Mouse (Mus musculus) small intestine, adult 2 months (tissue): ENCODE results near the gene Nyx. TPM values are rescaled to one million over a fixed set of nuclear protein-coding genes. Genes with fewer than 3 reads are reported as not detected.
A peak's percentile ranks its signal among the peaks of the same experiment; 100 is the strongest.

Source experiments
- H3K27ac ChIP-seq: fragments of 200-500 bp; 2 replicates; pipeline ENCODE4 v1.5.1; 2012; ENCODE audit warnings: low read depth, low read length, control low read depth, inconsistent platforms; ENCODE audit not compliant: insufficient read depth
- H3K27me3 ChIP-seq: fragments of 200-500 bp; 2 replicates; pipeline ENCODE4 v1.6.1; 2012; ENCODE audit warnings: mild to moderate bottlenecking, moderate library complexity, low read length, inconsistent platforms; ENCODE audit not compliant: control insufficient read depth, insufficient read depth
- H3K36me3 ChIP-seq: fragments of 200-500 bp; 2 replicates; pipeline ENCODE4 v1.6.1; 2012; ENCODE audit warnings: mild to moderate bottlenecking, low read length, control low read depth, inconsistent platforms; ENCODE audit not compliant: control insufficient read depth, insufficient read depth
- H3K4me1 ChIP-seq: fragments of 200-500 bp; 2 replicates; pipeline ENCODE4 v1.6.1; 2012; ENCODE audit warnings: low read length, inconsistent platforms, mixed read lengths; ENCODE audit not compliant: control insufficient read depth, insufficient read depth, insufficient read length
- H3K4me3 ChIP-seq: fragments of 200-500 bp; 2 replicates; pipeline ENCODE4 v1.5.1; 2012; ENCODE audit warnings: low read depth, mild to moderate bottlenecking, control low read depth, inconsistent platforms, low read length, moderate library complexity
- CTCF ChIP-seq: fragments of 200-500 bp; IDR thresholded peaks from 2 replicates; pipeline ENCODE4 v1.5.1; 2012; ENCODE audit warnings: low read depth, mild to moderate bottlenecking, control low read depth, inconsistent platforms, low read length, moderate library complexity, mixed read lengths; ENCODE audit not compliant: insufficient replicate concordance, insufficient read length; ENCODE audit errors: extremely low read depth
- POLR2A ChIP-seq: fragments of 200-500 bp; IDR thresholded peaks from 2 replicates; pipeline ENCODE4 v1.6.1; 2012; ENCODE audit warnings: low read depth, mild to moderate bottlenecking, control low read depth, inconsistent platforms, low read length, moderate library complexity
- WGBS: fragments of 180-500 bp; shearing (Covaris S2); methylation state at CpG from one replicate; pipeline ENCODE4 v1.1.7; 2018; 5-methylcytosine and 5-hydroxymethylcytosine counted together
- polyA plus RNA-seq: library from polyadenylated mRNA; depleted of rRNA; stranded (reverse); fragments of >200 nt; gene quantifications from 2 replicates; pipeline ENCODE4 v1.2.3, GENCODE M21; 2012

The Nyx gene
- polyA plus RNA-seq, 1 experiment: 1.4 TPM

DNA sequence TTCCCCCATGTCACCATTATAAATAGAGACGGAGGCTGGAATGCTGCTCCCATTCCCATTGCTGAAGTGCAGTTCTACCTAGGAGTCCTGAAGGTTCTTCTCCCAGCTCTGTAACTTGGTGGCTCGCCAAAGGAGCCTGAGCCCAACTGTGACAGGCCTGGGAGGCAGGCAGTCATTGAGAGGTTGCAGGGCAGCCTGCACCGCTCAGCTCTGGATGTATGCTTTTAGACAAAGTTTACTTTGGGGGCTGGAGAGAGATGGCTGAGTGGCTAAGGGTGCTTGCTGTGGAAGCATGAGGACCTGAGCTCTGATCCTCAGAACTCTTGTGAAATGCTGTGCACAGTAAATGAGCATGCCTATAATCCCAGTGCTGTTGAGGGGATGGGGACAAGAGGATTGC, 25.0 kb downstream of the Nyx start:
- WGBS: 85% methylated on average over 3 of the region's 3 CpGs
- H3K27me3 ChIP-seq: no peaks in the 10 kb centered on the region; the same call in 1 of the 2 replicates
- TF ChIP-seq POLR2A (no peak), CTCF (no peak)
- peaks cover 8% of the 10 kb centered on the region; the same call in 1 of the 2 replicates for H3K4me1 ChIP-seq
- H3K36me3 ChIP-seq: no peaks in the 10 kb centered on the region
- H3K27ac ChIP-seq: no peak overlapping the region
- H3K4me3 ChIP-seq: no peak overlapping the region

- Histone ChIP-seq H3K36me3 (no peaks in the 10 kb centered on the region), H3K4me3 (no peak overlapping the region), H3K27me3 (no peaks in the 10 kb centered on the region), H3K4me1 (peaks cover 7% of the 10 kb centered on the region; the same call in 1 of the 2 replicates), H3K27ac (no peak overlapping the region)
- TF ChIP-seq POLR2A (no peak), CTCF (no peak)
Measured at GRCm38 (mm10) chrX:13492922-13493321, 27.0 kb downstream of the Nyx start.

- no peaks in the 10 kb centered on the region for H3K27me3 ChIP-seq
- no peaks in the 10 kb centered on the region for H3K36me3 ChIP-seq
- H3K27ac ChIP-seq: no peak overlapping the region
- no peak overlapping the region for H3K4me3 ChIP-seq
- peaks cover 7% of the 10 kb centered on the region; the same call in 1 of the 2 replicates for H3K4me1 ChIP-seq
- TF ChIP-seq POLR2A: no peak
- no peak for TF ChIP-seq CTCF
- WGBS: 72% methylated on average over 8 of the region's 8 CpGs
Measured at GRCm38 (mm10) chrX:13494892-13495703, 29.2 kb downstream of the Nyx start.

DNA sequence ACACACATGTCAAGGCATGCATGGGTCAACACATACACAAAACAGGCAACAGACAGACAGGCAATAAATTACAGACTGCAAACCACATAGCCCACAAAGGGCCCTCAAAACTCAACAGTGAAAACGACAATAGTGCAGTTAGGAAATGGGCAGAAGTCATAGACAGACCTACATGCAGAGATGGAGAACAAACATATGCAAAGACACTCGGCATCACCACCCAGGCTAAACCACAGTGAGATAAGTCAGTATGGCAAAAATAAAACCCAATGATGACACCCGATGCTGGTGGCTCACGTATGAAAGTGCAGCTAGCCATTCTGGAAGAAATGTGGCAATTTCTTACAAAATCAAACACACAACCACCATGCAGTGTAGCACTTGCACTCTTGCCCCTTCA, 34.4 kb downstream of the Nyx start:
- 78% methylated on average over 4 of the region's 4 CpGs for WGBS
- Histone ChIP-seq H3K4me3 (no peak overlapping the region), H3K27me3 (no peaks in the 10 kb centered on the region), H3K36me3 (no peaks in the 10 kb centered on the region), H3K4me1 (peaks cover 11% of the 10 kb centered on the region; the same call in 1 of the 2 replicates), H3K27ac (no peak overlapping the region)
- TF ChIP-seq POLR2A: no peak
- no peak for TF ChIP-seq CTCF

- H3K27ac ChIP-seq: peak overlapping the region; percentile 7; the same call in 1 of the 2 replicates
- no peaks in the 10 kb centered on the region for H3K27me3 ChIP-seq
- H3K4me1 ChIP-seq: peaks cover 4% of the 10 kb centered on the region; the same call in 1 of the 2 replicates
- no peaks in the 10 kb centered on the region for H3K36me3 ChIP-seq
- TF ChIP-seq POLR2A (no peak), CTCF (no peak)
- WGBS: 78% methylated on average over 7 of the region's 7 CpGs
- H3K4me3 ChIP-seq: no peak overlapping the region
Measured at GRCm38 (mm10) chrX:13502862-13503375, 37.0 kb downstream of the Nyx start.

- no peak overlapping the region for H3K4me3 ChIP-seq
- TF ChIP-seq POLR2A: no peak
- TF ChIP-seq CTCF: no peak
- no peaks in the 10 kb centered on the region for H3K27me3 ChIP-seq
- H3K27ac ChIP-seq: no peak overlapping the region
- 43% methylated on average over 7 of the region's 7 CpGs for WGBS
- peaks cover 4% of the 10 kb centered on the region; the same call in 1 of the 2 replicates for H3K4me1 ChIP-seq
- H3K36me3 ChIP-seq: no peaks in the 10 kb centered on the region
Measured at GRCm38 (mm10) chrX:13504389-13504788, 38.5 kb downstream of the Nyx start.

- no peak for TF ChIP-seq POLR2A
- Histone ChIP-seq H3K27ac (no peak overlapping the region), H3K36me3 (no peaks in the 10 kb centered on the region), H3K4me3 (no peak overlapping the region), H3K4me1 (peaks cover 4% of the 10 kb centered on the region; the same call in 1 of the 2 replicates), H3K27me3 (no peaks in the 10 kb centered on the region)
- 56% methylated on average over 2 of the region's 2 CpGs for WGBS
Measured at GRCm38 (mm10) chrX:13506376-13506775, 40.5 kb downstream of the Nyx start.

DNA sequence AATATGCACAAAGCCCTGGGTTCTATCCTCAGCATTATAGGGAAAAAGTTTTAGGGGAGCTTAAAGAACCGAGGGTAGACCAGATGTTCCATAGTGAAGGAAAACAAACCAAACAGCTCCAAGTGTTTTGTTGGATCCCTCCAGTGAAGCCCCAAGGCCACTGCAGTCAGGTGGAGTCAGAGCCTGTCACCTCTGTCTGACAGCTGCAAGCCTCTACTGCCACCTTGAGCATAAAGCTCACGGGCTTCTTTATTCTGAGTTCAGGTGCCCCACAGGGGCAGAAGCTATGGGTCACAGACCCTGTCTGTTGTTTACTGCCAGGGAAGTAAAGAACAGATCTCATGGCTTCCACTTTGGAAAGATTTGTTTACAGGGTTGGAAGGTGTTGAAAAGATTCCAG, 47.2 kb downstream of the Nyx start:
- no peaks in the 10 kb centered on the region for H3K36me3 ChIP-seq
- H3K4me3 ChIP-seq: no peak overlapping the region
- H3K27ac ChIP-seq: no peak overlapping the region
- no peak for TF ChIP-seq POLR2A
- TF ChIP-seq CTCF: peak; percentile 52; the same call in 1 of the 2 replicates
- 40% methylated on average over 2 of the region's 2 CpGs for WGBS
- peaks cover 2% of the 10 kb centered on the region; the same call in 1 of the 2 replicates for H3K4me1 ChIP-seq
- no peaks in the 10 kb centered on the region for H3K27me3 ChIP-seq
